Mouse (Mus musculus): Measurements from ENCODE around the gene Hsf5. TPM values are rescaled to one million over a fixed set of nuclear protein-coding genes. Genes with fewer than 3 reads are reported as not detected.
A peak's percentile ranks its signal among the peaks of the same experiment; 100 is the strongest.

Hsf5 gene
- polyA plus RNA-seq, 1 experiment from 2014 or later = 0.05 TPM

DNA sequence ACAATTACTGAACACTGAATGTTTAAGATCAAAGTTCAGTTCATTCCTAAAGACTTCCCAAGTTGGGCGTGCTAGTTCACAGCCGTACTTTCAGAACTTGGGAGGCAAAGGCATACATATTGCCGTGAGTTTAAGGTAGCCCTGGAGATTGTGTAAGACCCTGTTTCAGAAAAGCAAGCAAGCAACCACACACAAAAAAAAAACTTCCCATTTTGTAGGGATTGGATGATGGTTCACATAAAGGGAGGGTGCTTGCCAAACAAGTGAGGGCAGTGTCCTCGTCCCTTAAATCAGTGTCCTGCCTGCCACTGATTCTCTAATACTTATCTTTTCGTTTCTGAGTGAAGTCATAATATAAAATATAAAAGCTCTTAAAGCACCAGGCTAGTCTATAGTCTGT, 37.7 kb downstream of the Hsf5 start:
- no peak overlapping the region for H3K27ac ChIP-seq (ENCODE audit: low read length)
- no peak overlapping the region for H3K4me3 ChIP-seq (ENCODE audit: low read depth, low read length)
- 68% methylated on average over 5 of the region's 5 CpGs for WGBS
- DNase-seq (ENCODE audit: low spot score) (no peak), ATAC-seq (no peak)
- no peaks in the 10 kb centered on the region for H3K36me3 ChIP-seq (ENCODE audit: insufficient read depth, low read length)
- H3K4me1 ChIP-seq (ENCODE audit: insufficient read depth, low read depth, low read length) = no peaks in the 10 kb centered on the region
- H3K9me3 ChIP-seq (ENCODE audit: low read length) = no peaks in the 10 kb centered on the region
- no peak overlapping the region for H3K4me2 ChIP-seq (replicated peaks; ENCODE audit: low read depth, low read length)
- H3K27me3 ChIP-seq (replicated peaks; ENCODE audit: insufficient read depth, low read length) = no peaks in the 10 kb centered on the region
- no peak for TF ChIP-seq EP300 (IDR thresholded peaks at IDR 0.05)
- no peak for TF ChIP-seq CTCF (IDR thresholded peaks at IDR 0.05)
- H3K9ac ChIP-seq (replicated peaks; ENCODE audit: low read depth) = no peak overlapping the region

DNA sequence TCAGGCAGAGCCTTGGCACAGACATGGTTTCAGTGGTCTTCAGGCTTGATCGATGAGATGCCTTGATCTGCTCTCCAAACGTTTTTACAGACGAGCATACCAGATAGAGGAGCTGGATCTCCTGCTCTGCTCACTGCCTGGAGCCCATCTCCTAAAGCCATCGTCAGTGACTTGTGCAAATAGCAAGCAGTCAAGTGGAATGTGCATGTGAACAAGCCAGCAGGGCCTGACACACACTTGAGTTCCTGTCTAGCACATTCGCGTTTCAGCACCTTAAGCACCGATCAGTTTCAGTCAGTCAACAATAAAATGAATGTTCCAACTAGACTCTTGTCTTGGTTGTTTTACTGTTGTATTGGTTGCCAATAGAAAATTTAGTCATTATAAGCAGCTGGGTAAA, 42.3 kb downstream of the Hsf5 start:
- Histone ChIP-seq H3K27me3 (replicated peaks; ENCODE audit: insufficient read depth, low read length) (no peaks in the 10 kb centered on the region), H3K4me1 (ENCODE audit: insufficient read depth, low read depth, low read length) (no peaks in the 10 kb centered on the region), H3K9me3 (ENCODE audit: low read length) (no peaks in the 10 kb centered on the region), H3K36me3 (ENCODE audit: insufficient read depth, low read length) (no peaks in the 10 kb centered on the region), H3K4me2 (replicated peaks; ENCODE audit: low read depth, low read length) (no peak overlapping the region), H3K4me3 (ENCODE audit: low read depth, low read length) (no peak overlapping the region), H3K9ac (replicated peaks; ENCODE audit: low read depth) (no peak overlapping the region), H3K27ac (ENCODE audit: low read length) (no peak overlapping the region)
- 38% methylated on average over 7 of the region's 7 CpGs for WGBS
- ATAC-seq (peak; percentile 63), DNase-seq (ENCODE audit: low spot score) (peak; percentile 68)
- no peak for TF ChIP-seq EP300 (IDR thresholded peaks at IDR 0.05)
- TF ChIP-seq CTCF (IDR thresholded peaks at IDR 0.05) = no peak

DNA sequence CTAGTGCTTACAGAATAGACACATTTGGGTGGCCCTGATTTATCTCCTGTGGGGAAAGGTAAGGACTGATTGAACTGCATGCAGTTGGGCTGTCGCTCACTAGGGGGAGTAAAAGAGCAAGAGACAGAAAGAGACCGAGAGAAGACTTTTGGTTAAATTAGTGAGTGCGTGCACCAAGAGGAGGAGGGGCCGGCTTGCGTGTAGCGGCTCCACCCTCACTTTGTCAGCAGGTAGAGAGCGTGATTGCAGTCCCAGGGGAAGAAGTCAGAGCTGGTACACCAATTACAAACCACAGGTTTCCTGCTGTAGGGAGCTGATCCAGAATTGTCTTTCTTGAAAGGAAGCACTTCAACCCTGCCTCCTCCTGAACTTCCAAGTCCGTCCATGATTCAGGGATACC, 45.4 kb downstream of the Hsf5 start, which contains the start of gene Rnf43:
TSS of gene Rnf43 (plus strand) at position 316 of the 400 bp plus-strand sequence.
- TF ChIP-seq EP300 (IDR thresholded peaks at IDR 0.05) (0 out of 2 replicates have a peak, but pooled peaks have one; percentile 17), CTCF (IDR thresholded peaks at IDR 0.05) (peak; percentile 92)
- ATAC-seq = peak; percentile 96
- WGBS = 2% methylated on average over 8 of the region's 8 CpGs

DNA sequence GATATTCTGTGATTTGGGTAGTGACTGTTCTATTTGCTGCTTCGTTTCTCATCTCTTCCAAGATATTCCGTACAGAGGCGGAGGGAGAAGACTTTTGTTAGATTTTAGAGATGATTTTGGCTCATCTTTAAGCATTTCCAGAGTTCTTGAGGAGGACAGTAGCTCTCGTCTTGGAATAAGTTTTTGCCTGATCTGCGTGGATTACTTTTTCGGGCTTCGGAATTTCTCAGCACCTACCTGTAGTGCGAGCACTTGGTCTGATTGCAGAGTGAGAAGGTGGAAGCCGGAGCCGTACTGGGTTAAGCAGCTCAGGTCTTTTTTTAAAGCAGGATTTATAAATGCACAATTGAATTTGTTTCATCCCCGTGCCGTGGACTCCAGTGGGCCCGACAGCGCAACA, 45.9 kb downstream of the Hsf5 start:
- Histone ChIP-seq H3K4me3 (ENCODE audit: low read depth, low read length) (peak overlapping the region; percentile 42), H3K4me2 (replicated peaks; ENCODE audit: low read depth, low read length) (peak overlapping the region; percentile 54), H3K27ac (ENCODE audit: low read length) (peak overlapping the region; percentile 76), H3K36me3 (ENCODE audit: insufficient read depth, low read length) (no peaks in the 10 kb centered on the region), H3K27me3 (replicated peaks; ENCODE audit: insufficient read depth, low read length) (no peaks in the 10 kb centered on the region), H3K9me3 (ENCODE audit: low read length) (no peaks in the 10 kb centered on the region), H3K4me1 (ENCODE audit: insufficient read depth, low read depth, low read length) (no peaks in the 10 kb centered on the region), H3K9ac (replicated peaks; ENCODE audit: low read depth) (peak overlapping the region; percentile 43)
- WGBS = 11% methylated on average over 14 of the region's 14 CpGs
- DNase-seq (ENCODE audit: low spot score) (no peak), ATAC-seq (no peak)
- TF ChIP-seq EP300 (IDR thresholded peaks at IDR 0.05) = 0 out of 2 replicates have a peak, but pooled peaks have one; percentile 7
- TF ChIP-seq CTCF (IDR thresholded peaks at IDR 0.05) = no peak

More for the DNA sequence above, 45.4 kb downstream of the Hsf5 start, which contains the start of gene Rnf43:
- Histone ChIP-seq H3K4me2 (replicated peaks; ENCODE audit: low read depth, low read length) (peak within 1 kb of the TSS; percentile 54), H3K9ac (replicated peaks; ENCODE audit: low read depth) (peak within 1 kb of the TSS; percentile 43), H3K4me3 (ENCODE audit: low read depth, low read length) (peak within 1 kb of the TSS; percentile 42), H3K4me1 (ENCODE audit: insufficient read depth, low read depth, low read length) (no peaks in the 10 kb centered on the region), H3K27ac (ENCODE audit: low read length) (peak within 1 kb of the TSS; percentile 76), H3K9me3 (ENCODE audit: low read length) (no peaks in the 10 kb centered on the region), H3K27me3 (replicated peaks; ENCODE audit: insufficient read depth, low read length) (no peaks in the 10 kb centered on the region), H3K36me3 (ENCODE audit: insufficient read depth, low read length) (no peaks in the 10 kb centered on the region)
- peak; percentile 95 for DNase-seq (ENCODE audit: low spot score)

DNA sequence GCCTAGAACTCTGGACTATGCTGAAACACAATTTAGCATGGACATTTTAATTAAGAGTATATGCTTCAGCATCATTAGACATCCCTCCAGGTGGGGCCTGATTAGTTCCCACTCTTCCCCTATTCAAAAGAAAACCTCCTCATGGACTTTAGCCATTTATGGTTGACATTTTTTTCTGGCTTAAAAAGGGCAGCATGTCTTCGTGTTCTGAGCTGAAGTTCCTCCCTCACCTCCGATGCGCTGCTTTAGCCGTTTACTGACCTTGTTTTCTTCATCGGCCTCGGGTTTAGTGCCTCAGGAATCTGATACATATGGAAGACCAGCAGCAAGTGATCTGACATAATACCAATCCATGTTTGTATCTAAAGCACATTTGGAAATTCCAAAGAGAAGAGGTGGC, 47.0 kb downstream of the Hsf5 start:
- H3K4me1 ChIP-seq (ENCODE audit: insufficient read depth, low read depth, low read length) = no peaks in the 10 kb centered on the region
- no peak for ATAC-seq
- H3K36me3 ChIP-seq (ENCODE audit: insufficient read depth, low read length) = no peaks in the 10 kb centered on the region
- H3K27me3 ChIP-seq (replicated peaks; ENCODE audit: insufficient read depth, low read length) = no peaks in the 10 kb centered on the region
- WGBS = 54% methylated on average over 6 of the region's 6 CpGs
- peak overlapping the region; percentile 54 for H3K4me2 ChIP-seq (replicated peaks; ENCODE audit: low read depth, low read length)
- no peaks in the 10 kb centered on the region for H3K9me3 ChIP-seq (ENCODE audit: low read length)
- 0 out of 2 replicates have a peak overlapping the region, but pooled peaks have one; percentile 5 for H3K27ac ChIP-seq (ENCODE audit: low read length)
- no peak for DNase-seq (ENCODE audit: low spot score)
- peak overlapping the region; percentile 19; the same call in 1 of the 2 replicates for H3K9ac ChIP-seq (replicated peaks; ENCODE audit: low read depth)
- H3K4me3 ChIP-seq (ENCODE audit: low read depth, low read length) = peak overlapping the region; percentile 39
- TF ChIP-seq EP300 (IDR thresholded peaks at IDR 0.05) (no peak), CTCF (IDR thresholded peaks at IDR 0.05) (no peak)

DNA sequence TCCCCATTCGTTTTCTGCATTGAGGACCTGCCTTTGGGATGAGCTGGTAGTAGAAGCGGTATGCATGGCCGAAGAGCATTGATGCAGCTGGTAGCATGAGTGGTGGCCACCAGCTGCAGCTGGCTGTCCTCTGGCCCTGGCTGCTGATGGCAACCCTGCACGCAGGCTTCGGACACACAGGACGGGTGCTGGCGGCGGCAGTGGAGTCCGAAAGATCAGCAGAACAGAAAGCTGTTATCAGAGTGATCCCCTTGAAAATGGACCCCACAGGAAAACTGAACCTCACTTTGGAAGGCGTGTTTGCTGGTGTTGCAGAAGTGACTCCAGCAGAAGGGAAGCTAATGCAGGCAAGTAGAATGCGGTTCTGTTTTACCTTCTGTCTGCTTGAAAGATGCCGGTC, 47.6 kb downstream of the Hsf5 start:
- Histone ChIP-seq H3K36me3 (ENCODE audit: insufficient read depth, low read length) (no peaks in the 10 kb centered on the region), H3K9me3 (ENCODE audit: low read length) (no peaks in the 10 kb centered on the region), H3K4me2 (replicated peaks; ENCODE audit: low read depth, low read length) (peak overlapping the region; percentile 54), H3K27me3 (replicated peaks; ENCODE audit: insufficient read depth, low read length) (no peaks in the 10 kb centered on the region), H3K4me3 (ENCODE audit: low read depth, low read length) (peak overlapping the region; percentile 39), H3K9ac (replicated peaks; ENCODE audit: low read depth) (peak overlapping the region; percentile 19; the same call in 1 of the 2 replicates), H3K27ac (ENCODE audit: low read length) (0 out of 2 replicates have a peak overlapping the region, but pooled peaks have one; percentile 5), H3K4me1 (ENCODE audit: insufficient read depth, low read depth, low read length) (no peaks in the 10 kb centered on the region)
- 62% methylated on average over 12 of the region's 12 CpGs for WGBS
- DNase-seq (ENCODE audit: low spot score) = no peak
- TF ChIP-seq CTCF (IDR thresholded peaks at IDR 0.05) (no peak), EP300 (IDR thresholded peaks at IDR 0.05) (no peak)
- no peak for ATAC-seq
